Mouse (Mus musculus) heart, postnatal 36 days (tissue): Measurements from ENCODE around the gene Xrcc3. TPM values are rescaled to one million over a fixed set of nuclear protein-coding genes. Genes with fewer than 3 reads are reported as not detected.

Source experiments
- DNase-seq, 2 experiments: peaks; one replicate each; pipeline ENCODE4 v3.0.0; 2021 to 2022
- intact Hi-C: fragments of 180-260 bp; cut with DNase I; formaldehyde crosslinking; loops from one replicate; pipeline ENCODE4 v1.15.1; 2025
- total RNA-seq, 2 experiments: library from RNA; stranded (reverse); gene quantifications; 2 replicates each; pipeline ENCODE4 v1.2.3; 2021

Xrcc3 gene
- total RNA-seq, 2 experiments from 2014 or later, result 0.76 to 1.9 TPM

- intact Hi-C loops, result no loop called here
Measured at GRCm38 (mm10) chr12:111816528-111816927, 2.9 kb upstream of the Xrcc3 start.

GRCm38 (mm10) chr12:111814769-111815762 is 1.4 kb upstream of the Xrcc3 start:
- intact Hi-C loops, result no loop called here
- no peak for DNase-seq

More at GRCm38 (mm10) chr12:111816528-111816927, 2.9 kb upstream of the Xrcc3 start:
- DNase-seq, result peak in 1 of 2 experiments; percentile 48

GRCm38 (mm10) chr12:111813111-111813765 is 435 bp downstream of the Xrcc3 start:
- intact Hi-C loops, result no loop called here
- no peak for DNase-seq

- no peak for DNase-seq
- intact Hi-C loops, result no loop called here
Measured at GRCm38 (mm10) chr12:111812611-111813010, 1.1 kb downstream of the Xrcc3 start.

- DNase-seq, result no peak
- intact Hi-C loops, result no loop called here
Measured at GRCm38 (mm10) chr12:111812075-111812474, 1.6 kb downstream of the Xrcc3 start.

- intact Hi-C loops, result no loop called here
- peak; percentile 69 to 74 for DNase-seq
Measured at GRCm38 (mm10) chr12:111809762-111810161, 3.9 kb downstream of the Xrcc3 start.

GRCm38 (mm10) chr12:111808775-111809174 is 4.9 kb downstream of the Xrcc3 start:
- no peak for DNase-seq
- intact Hi-C loops, result no loop called here

- intact Hi-C loops, result no loop called here
- DNase-seq, result no peak
Measured at GRCm38 (mm10) chr12:111803538-111803937, 10.1 kb downstream of the Xrcc3 start.

- no peak for DNase-seq
- intact Hi-C loops, result no loop called here
Measured at GRCm38 (mm10) chr12:111800459-111801183, 13.1 kb downstream of the Xrcc3 start.

GRCm38 (mm10) chr12:111798493-111798892 is 15.2 kb downstream of the Xrcc3 start:
- no peak for DNase-seq
- intact Hi-C loops, result no loop called here

- intact Hi-C loops, result loop anchor here (1.0 kb wide), 1 partner anchor 12 kb away; no protein-coding TSS in a partner anchor
- no peak for DNase-seq
Measured at GRCm38 (mm10) chr12:111797251-111797650, 16.4 kb downstream of the Xrcc3 start.

GRCm38 (mm10) chr12:111795180-111795895 is 18.3 kb downstream of the Xrcc3 start:
- DNase-seq, result peak; percentile 38 to 47
- intact Hi-C loops, result no loop called here

GRCm38 (mm10) chr12:111794526-111795179 is 19.0 kb downstream of the Xrcc3 start:
- no peak for DNase-seq
- intact Hi-C loops, result no loop called here

- peak; percentile 49 to 62 for DNase-seq
- intact Hi-C loops, result no loop called here
Measured at GRCm38 (mm10) chr12:111794102-111794501, 19.6 kb downstream of the Xrcc3 start.

- intact Hi-C loops, result no loop called here
- DNase-seq, result no peak
Measured at GRCm38 (mm10) chr12:111791474-111792104, 22.1 kb downstream of the Xrcc3 start.

GRCm38 (mm10) chr12:111790631-111791030 is 23.0 kb downstream of the Xrcc3 start:
- intact Hi-C loops, result no loop called here

GRCm38 (mm10) chr12:111790090-111790489 is 23.6 kb downstream of the Xrcc3 start:
- DNase-seq, result no peak
- intact Hi-C loops, result no loop called here

More at GRCm38 (mm10) chr12:111790631-111791030, 23.0 kb downstream of the Xrcc3 start:
- no peak for DNase-seq

GRCm38 (mm10) chr12:111787015-111787414 is 26.7 kb downstream of the Xrcc3 start:
- intact Hi-C loops, result no loop called here
- DNase-seq, result no peak

GRCm38 (mm10) chr12:111785174-111785573 is 28.5 kb downstream of the Xrcc3 start:
- no peak for DNase-seq
- intact Hi-C loops, result loop anchor here (1.0 kb wide), 1 partner anchor 12 kb away; no protein-coding TSS in a partner anchor
